Comparison of ENCODE assay signal across 1 mouse cellular context in genomic region chr14:52303517-52303916, GRCm38 (mm10).
TF ChIP-seq lines count a peak whose summit lies in the region.

No protein-coding gene starts in this region.

TF ChIP-seq in ES-E14, 5 proteins besides CTCF, POLR2A, EP300 and RAD21:
- peak; percentile 77 for TF ChIP-seq ZNF384 (IDR thresholded peaks at IDR 0.05; ENCODE audit: low read depth, low read length)
TF ChIP-seq in ES-E14: peak in this region for 1; not testable (repeated sequence) for 4.
